Mouse (Mus musculus): ENCODE measurements around the gene Blcap. TPM values are rescaled to one million over a fixed set of nuclear protein-coding genes. Genes with fewer than 3 reads are reported as not detected.

Gene Blcap
- polyA plus RNA-seq, 1 experiment from 2014 or later = 363 TPM

- H3K4me1 ChIP-seq (ENCODE audit: control insufficient read depth, insufficient read depth, low read length) = peaks cover 59% of the 10 kb centered on the region
- no peak overlapping the region for H3K4me3 ChIP-seq (ENCODE audit: low read depth, low read length)
- ATAC-seq = peak; percentile 47
- H3K9ac ChIP-seq (ENCODE audit: low read depth, low read length) = no peak overlapping the region; the same call in 1 of the 2 replicates
- peak overlapping the region; percentile 89 for H3K27ac ChIP-seq (ENCODE audit: low read length)
- peak overlapping the region; percentile 2; the same call in 1 of the 2 replicates for H3K4me2 ChIP-seq (ENCODE audit: low read length)
- no peaks in the 10 kb centered on the region for H3K27me3 ChIP-seq (ENCODE audit: control insufficient read depth, insufficient read depth, low read depth, low read length)
- 12% methylated on average over 7 of the region's 7 CpGs for WGBS
- no peaks in the 10 kb centered on the region for H3K36me3 ChIP-seq (ENCODE audit: control insufficient read depth, insufficient read depth, low read length)
- no peaks in the 10 kb centered on the region for H3K9me3 ChIP-seq (replicated peaks; ENCODE audit: control insufficient read depth, low read length, poor library complexity, severe bottlenecking)
Measured at GRCm38 (mm10) chr2:157537118-157537517, 34.0 kb downstream of the Blcap start.

- Histone ChIP-seq H3K9ac (ENCODE audit: low read depth, low read length) (no peak overlapping the region; the same call in 1 of the 2 replicates), H3K27ac (ENCODE audit: low read length) (peak overlapping the region; percentile 89), H3K4me3 (ENCODE audit: low read depth, low read length) (no peak overlapping the region), H3K4me1 (ENCODE audit: control insufficient read depth, insufficient read depth, low read length) (peaks cover 59% of the 10 kb centered on the region), H3K36me3 (ENCODE audit: control insufficient read depth, insufficient read depth, low read length) (no peaks in the 10 kb centered on the region), H3K9me3 (replicated peaks; ENCODE audit: control insufficient read depth, low read length, poor library complexity, severe bottlenecking) (no peaks in the 10 kb centered on the region), H3K27me3 (ENCODE audit: control insufficient read depth, insufficient read depth, low read depth, low read length) (no peaks in the 10 kb centered on the region), H3K4me2 (ENCODE audit: low read length) (peak overlapping the region; percentile 2; the same call in 1 of the 2 replicates)
- no peak for ATAC-seq
- 47% methylated on average over 7 of the region's 7 CpGs for WGBS
Measured at GRCm38 (mm10) chr2:157536476-157537081, 34.5 kb downstream of the Blcap start.

GRCm38 (mm10) chr2:157534163-157534562, 36.9 kb downstream of the Blcap start:
- 0 out of 2 replicates have a peak overlapping the region, but pooled peaks have one; percentile 6 for H3K27ac ChIP-seq (ENCODE audit: low read length)
- H3K9me3 ChIP-seq (replicated peaks; ENCODE audit: control insufficient read depth, low read length, poor library complexity, severe bottlenecking) = no peaks in the 10 kb centered on the region
- 56% methylated on average over 4 of the region's 4 CpGs for WGBS
- no peak for ATAC-seq
- peaks cover 61% of the 10 kb centered on the region for H3K4me1 ChIP-seq (ENCODE audit: control insufficient read depth, insufficient read depth, low read length)
- no peak overlapping the region for H3K9ac ChIP-seq (ENCODE audit: low read depth, low read length)
- no peaks in the 10 kb centered on the region for H3K27me3 ChIP-seq (ENCODE audit: control insufficient read depth, insufficient read depth, low read depth, low read length)
- no peak overlapping the region for H3K4me3 ChIP-seq (ENCODE audit: low read depth, low read length)
- no peak overlapping the region for H3K4me2 ChIP-seq (ENCODE audit: low read length)
- H3K36me3 ChIP-seq (ENCODE audit: control insufficient read depth, insufficient read depth, low read length) = no peaks in the 10 kb centered on the region

GRCm38 (mm10) chr2:157531681-157532426, 39.2 kb downstream of the Blcap start:
- peak; percentile 73 for ATAC-seq

GRCm38 (mm10) chr2:157530056-157530955, 40.8 kb downstream of the Blcap start:
- H3K9me3 ChIP-seq (replicated peaks; ENCODE audit: control insufficient read depth, low read length, poor library complexity, severe bottlenecking) = no peaks in the 10 kb centered on the region
- peaks cover 51% of the 10 kb centered on the region for H3K4me1 ChIP-seq (ENCODE audit: control insufficient read depth, insufficient read depth, low read length)
- H3K27me3 ChIP-seq (ENCODE audit: control insufficient read depth, insufficient read depth, low read depth, low read length) = no peaks in the 10 kb centered on the region
- H3K9ac ChIP-seq (ENCODE audit: low read depth, low read length) = peak overlapping the region; percentile 11; the same call in 1 of the 2 replicates
- peak overlapping the region; percentile 87 for H3K27ac ChIP-seq (ENCODE audit: low read length)
- H3K36me3 ChIP-seq (ENCODE audit: control insufficient read depth, insufficient read depth, low read length) = no peaks in the 10 kb centered on the region
- peak overlapping the region; percentile 12; the same call in 1 of the 2 replicates for H3K4me2 ChIP-seq (ENCODE audit: low read length)
- WGBS = 61% methylated on average over 13 of the region's 13 CpGs
- 0 out of 2 replicates have a peak, but pooled peaks have one; percentile 16 for ATAC-seq
- no peak overlapping the region for H3K4me3 ChIP-seq (ENCODE audit: low read depth, low read length)

More at GRCm38 (mm10) chr2:157531681-157532426, 39.2 kb downstream of the Blcap start:
- H3K4me1 ChIP-seq (ENCODE audit: control insufficient read depth, insufficient read depth, low read length) = peaks cover 52% of the 10 kb centered on the region
- H3K9me3 ChIP-seq (replicated peaks; ENCODE audit: control insufficient read depth, low read length, poor library complexity, severe bottlenecking) = no peaks in the 10 kb centered on the region
- no peaks in the 10 kb centered on the region for H3K36me3 ChIP-seq (ENCODE audit: control insufficient read depth, insufficient read depth, low read length)
- H3K27me3 ChIP-seq (ENCODE audit: control insufficient read depth, insufficient read depth, low read depth, low read length) = no peaks in the 10 kb centered on the region
- H3K4me3 ChIP-seq (ENCODE audit: low read depth, low read length) = no peak overlapping the region
- H3K4me2 ChIP-seq (ENCODE audit: low read length) = no peak overlapping the region
- H3K27ac ChIP-seq (ENCODE audit: low read length) = peak overlapping the region; percentile 87
- no peak overlapping the region for H3K9ac ChIP-seq (ENCODE audit: low read depth, low read length)
- WGBS = 21% methylated on average over 8 of the region's 8 CpGs

- Histone ChIP-seq H3K4me1 (ENCODE audit: control insufficient read depth, insufficient read depth, low read length) (peaks cover 47% of the 10 kb centered on the region), H3K9me3 (replicated peaks; ENCODE audit: control insufficient read depth, low read length, poor library complexity, severe bottlenecking) (no peaks in the 10 kb centered on the region), H3K36me3 (ENCODE audit: control insufficient read depth, insufficient read depth, low read length) (no peaks in the 10 kb centered on the region), H3K4me2 (ENCODE audit: low read length) (no peak overlapping the region), H3K9ac (ENCODE audit: low read depth, low read length) (no peak overlapping the region), H3K4me3 (ENCODE audit: low read depth, low read length) (no peak overlapping the region), H3K27ac (ENCODE audit: low read length) (no peak overlapping the region), H3K27me3 (ENCODE audit: control insufficient read depth, insufficient read depth, low read depth, low read length) (no peaks in the 10 kb centered on the region)
- ATAC-seq = no peak
- WGBS = 18% methylated on average over 3 of the region's 3 CpGs
Measured at GRCm38 (mm10) chr2:157522556-157522955, 48.5 kb downstream of the Blcap start.

- peak; percentile 79; the same call in 1 of the 2 replicates for ATAC-seq
- Histone ChIP-seq H3K9me3 (replicated peaks; ENCODE audit: control insufficient read depth, low read length, poor library complexity, severe bottlenecking) (no peaks in the 10 kb centered on the region), H3K4me1 (ENCODE audit: control insufficient read depth, insufficient read depth, low read length) (peaks cover 39% of the 10 kb centered on the region), H3K4me3 (ENCODE audit: low read depth, low read length) (no peak overlapping the region), H3K27ac (ENCODE audit: low read length) (peak overlapping the region; percentile 90), H3K9ac (ENCODE audit: low read depth, low read length) (peak overlapping the region; percentile 33; the same call in 1 of the 2 replicates), H3K36me3 (ENCODE audit: control insufficient read depth, insufficient read depth, low read length) (no peaks in the 10 kb centered on the region), H3K27me3 (ENCODE audit: control insufficient read depth, insufficient read depth, low read depth, low read length) (no peaks in the 10 kb centered on the region), H3K4me2 (ENCODE audit: low read length) (peak overlapping the region; percentile 23)
- WGBS = 7% methylated on average over 5 of the region's 5 CpGs
Measured at GRCm38 (mm10) chr2:157520496-157520895, 50.6 kb downstream of the Blcap start.

GRCm38 (mm10) chr2:157519452-157519851, 51.6 kb downstream of the Blcap start:
- no peak overlapping the region for H3K4me2 ChIP-seq (ENCODE audit: low read length)
- 62% methylated on average over 6 of the region's 6 CpGs for WGBS
- H3K27me3 ChIP-seq (ENCODE audit: control insufficient read depth, insufficient read depth, low read depth, low read length) = no peaks in the 10 kb centered on the region
- peak overlapping the region; percentile 90 for H3K27ac ChIP-seq (ENCODE audit: low read length)
- no peaks in the 10 kb centered on the region for H3K9me3 ChIP-seq (replicated peaks; ENCODE audit: control insufficient read depth, low read length, poor library complexity, severe bottlenecking)
- no peak overlapping the region for H3K9ac ChIP-seq (ENCODE audit: low read depth, low read length)
- H3K36me3 ChIP-seq (ENCODE audit: control insufficient read depth, insufficient read depth, low read length) = no peaks in the 10 kb centered on the region
- ATAC-seq = no peak
- H3K4me1 ChIP-seq (ENCODE audit: control insufficient read depth, insufficient read depth, low read length) = peaks cover 37% of the 10 kb centered on the region
- no peak overlapping the region for H3K4me3 ChIP-seq (ENCODE audit: low read depth, low read length)

Data from midbrain, embryonic 16.5 days (tissue).